Comparison of ENCODE assay signal across 8 mouse cellular contexts in the genomic region with DNA sequence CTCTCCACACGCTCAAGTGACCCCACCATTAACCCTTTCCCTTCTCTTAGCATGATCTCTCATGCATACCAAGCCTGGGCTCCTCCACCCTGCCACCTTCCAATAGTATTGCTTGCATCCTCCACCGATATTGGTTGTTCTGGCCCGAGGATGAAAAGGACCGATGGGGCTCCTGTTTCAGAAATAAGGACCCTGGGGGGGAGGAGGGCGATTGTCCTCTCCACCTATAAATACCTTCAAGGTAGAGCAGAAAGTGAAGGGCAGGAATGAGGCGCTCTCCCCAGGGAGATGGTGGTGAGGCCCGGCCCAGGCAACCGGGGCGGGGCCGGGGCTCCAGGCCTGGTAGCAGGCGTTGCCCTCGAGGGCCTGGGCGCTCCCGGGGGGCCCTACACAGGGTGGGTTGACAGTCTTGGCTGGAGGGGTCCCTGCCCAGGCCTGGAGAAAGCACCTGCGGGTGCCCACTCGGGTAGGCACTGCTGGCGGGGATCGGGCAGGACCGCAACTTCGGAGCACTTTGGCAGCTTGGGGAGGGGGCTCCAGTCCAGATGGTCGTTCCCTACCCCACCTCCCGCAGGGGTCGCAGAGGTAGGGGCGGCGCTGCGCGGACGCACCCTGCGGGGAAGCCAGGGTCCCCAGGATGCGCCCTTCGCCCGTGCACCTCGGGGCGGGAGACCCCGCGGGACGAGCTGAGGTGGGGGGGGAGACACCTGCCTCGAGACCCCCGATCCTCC. TPM values are rescaled to one million over a fixed set of nuclear protein-coding genes. Genes with fewer than 3 reads are reported as not detected.
DNase-seq lines count a peak whose midpoint lies in the region; ATAC-seq and TF ChIP-seq lines count a peak whose summit lies in the region.

No protein-coding gene starts in this region.

- peak; percentile 52 to 68 for DNase-seq in right cerebral cortex, postnatal 10 days (ENCODE audit: low spot score in 2 of 2)
- DNase-seq in right cerebral cortex, postnatal 36 days (ENCODE audit: low spot score in 2 of 2): no peak
- DNase-seq in kidney, adult 8-10 months: peak; percentile 32 to 37
- DNase-seq in skeletal muscle tissue, adult 2 months (ENCODE audit: low read depth, low spot score): peak; percentile 21
- DNase-seq in T-cell, adult 2 months (ENCODE audit: low spot score): no peak

- H3K9me3 ChIP-seq in forebrain, embryonic 15.5 days: no peaks in the 10 kb centered on the region
- no peaks in the 10 kb centered on the region for H3K9me3 ChIP-seq in lung, embryonic 16.5 days (ENCODE audit: control insufficient read depth, low read length)

- peak overlapping the region; percentile 85 for H3K9ac ChIP-seq in forebrain, embryonic 15.5 days (replicated peaks)
- H3K9ac ChIP-seq in lung, embryonic 16.5 days (ENCODE audit: low read length): peak overlapping the region; percentile 88

- no peak for TF ChIP-seq POLR2A in bone marrow macrophage, adult 2 months (IDR thresholded peaks at IDR 0.05; ENCODE audit: borderline replicate concordance, low read depth, low read length)

- H3K4me3 ChIP-seq in bone marrow macrophage, adult 2 months (ENCODE audit: insufficient read depth, low read length): peak overlapping the region; percentile 89
- peak overlapping the region; percentile 93 for H3K4me3 ChIP-seq in forebrain, embryonic 15.5 days
- peak overlapping the region; percentile 80 for H3K4me3 ChIP-seq in lung, embryonic 16.5 days (ENCODE audit: low read length)

- H3K27me3 ChIP-seq in forebrain, embryonic 15.5 days: peaks cover 28% of the 10 kb centered on the region
- peaks cover 24% of the 10 kb centered on the region for H3K27me3 ChIP-seq in lung, embryonic 16.5 days (ENCODE audit: control insufficient read depth, insufficient read depth, low read depth, low read length)

- no peaks in the 10 kb centered on the region for H3K4me1 ChIP-seq in bone marrow macrophage, adult 2 months (ENCODE audit: control insufficient read depth, insufficient read depth, low read length)
- H3K4me1 ChIP-seq in forebrain, embryonic 15.5 days: peaks cover 22% of the 10 kb centered on the region
- peaks cover 8% of the 10 kb centered on the region; the same call in 1 of the 2 replicates for H3K4me1 ChIP-seq in lung, embryonic 16.5 days (replicated peaks; ENCODE audit: control insufficient read depth, insufficient read depth, low read length)

- 2% methylated on average over 34 of the region's 39 CpGs for WGBS in forebrain, embryonic 15.5 days
- WGBS in lung, embryonic 16.5 days: 1% methylated on average over 39 of the region's 39 CpGs

- ATAC-seq in forebrain, embryonic 15.5 days (replicated peaks): peak; percentile 68
- ATAC-seq in lung, embryonic 16.5 days (ENCODE audit: low read depth): peak; percentile 54

- TF ChIP-seq CTCF in bone marrow macrophage, adult 2 months (IDR thresholded peaks at IDR 0.05; ENCODE audit: low read depth, low read length): no peak

- no peak overlapping the region for H3K27ac ChIP-seq in bone marrow macrophage, adult 2 months (ENCODE audit: insufficient read depth, low read depth, low read length)
- peak overlapping the region; percentile 85 for H3K27ac ChIP-seq in forebrain, embryonic 15.5 days (replicated peaks)
- peak overlapping the region; percentile 78 for H3K27ac ChIP-seq in lung, embryonic 16.5 days (ENCODE audit: low read length)

- H3K36me3 ChIP-seq in forebrain, embryonic 15.5 days: peaks cover 34% of the 10 kb centered on the region
- H3K36me3 ChIP-seq in lung, embryonic 16.5 days (ENCODE audit: control insufficient read depth, insufficient read depth, low read length): no peaks in the 10 kb centered on the region; the same call in 1 of the 2 replicates

- H3K4me2 ChIP-seq in forebrain, embryonic 15.5 days (replicated peaks): peak overlapping the region; percentile 94
- peak overlapping the region; percentile 97 for H3K4me2 ChIP-seq in lung, embryonic 16.5 days (ENCODE audit: low read depth, low read length)

RNA-seq across cellular contexts. Expression of gene Wiz, which starts 0.7 kb away (rescaled TPM):
- polyA plus RNA-seq in bone marrow macrophage, adult 2 months (2012; ENCODE audit: insufficient read depth, insufficient read length, missing spikeins): 19.3 and 24.2 TPM in 2 replicates
- polyA plus RNA-seq in forebrain, embryonic 15.5 days (2015; fragmentation: Nextera tagmentation; extraction: Ambion mirVana): 38.8 and 40.3 TPM in 2 replicates
- 22.6 and 27.0 TPM in 2 replicates for polyA plus RNA-seq in lung, embryonic 16.5 days (2015; fragmentation: Nextera tagmentation; extraction: Ambion mirVana)

RNA-seq across cellular contexts. Expression of gene Rasal3, which starts 14.8 kb away (rescaled TPM):
- 26.6 and 31.3 TPM in 2 replicates for polyA plus RNA-seq in bone marrow macrophage, adult 2 months (2012; ENCODE audit: insufficient read depth, insufficient read length, missing spikeins)
- polyA plus RNA-seq in forebrain, embryonic 15.5 days (2015; fragmentation: Nextera tagmentation; extraction: Ambion mirVana): 0.56 and 0.64 TPM in 2 replicates
- polyA plus RNA-seq in lung, embryonic 16.5 days (2015; fragmentation: Nextera tagmentation; extraction: Ambion mirVana): 1.7 and 4.0 TPM in 2 replicates

RNA-seq across cellular contexts. Expression of gene Pglyrp2, which starts 35.4 kb away (rescaled TPM):
- not detected in 2 replicates for polyA plus RNA-seq in bone marrow macrophage, adult 2 months (2012; ENCODE audit: insufficient read depth, insufficient read length, missing spikeins)
- polyA plus RNA-seq in forebrain, embryonic 15.5 days (2015; fragmentation: Nextera tagmentation; extraction: Ambion mirVana): not detected in 2 replicates
- 0.74 TPM in 1 of 2 replicates, not detected in the other for polyA plus RNA-seq in lung, embryonic 16.5 days (2015; fragmentation: Nextera tagmentation; extraction: Ambion mirVana)

RNA-seq across cellular contexts. Expression of gene Akap8l, which starts 38.1 kb away (rescaled TPM):
- polyA plus RNA-seq in bone marrow macrophage, adult 2 months (2012; ENCODE audit: insufficient read depth, insufficient read length, missing spikeins): 87.0 and 116 TPM in 2 replicates
- 138 and 140 TPM in 2 replicates for polyA plus RNA-seq in forebrain, embryonic 15.5 days (2015; fragmentation: Nextera tagmentation; extraction: Ambion mirVana)
- 101 and 108 TPM in 2 replicates for polyA plus RNA-seq in lung, embryonic 16.5 days (2015; fragmentation: Nextera tagmentation; extraction: Ambion mirVana)

Comparison
In these comparisons a context has a peak if more than half of its experiments do, and no peak if none do; other contexts are left out.
1. DNase-seq: peak in right cerebral cortex, postnatal 10 days (2 of 2), kidney, adult 8-10 months (2 of 2) and skeletal muscle tissue, adult 2 months (single experiment); none in right cerebral cortex, postnatal 36 days (0 of 2) and T-cell, adult 2 months (single experiment).
2. Peak in every context shown above with its lines, with median percentiles within 50 percentile points of each other: H3K4me3 ChIP-seq.